Mouse (Mus musculus) right cerebral cortex, postnatal 10 days (tissue): Measurements from ENCODE around the gene Mdc1.

Experiments
- DNase-seq, 2 experiments: peaks; one replicate each; pipeline ENCODE4 v3.0.0; 2021; ENCODE audit warnings: low spot score in 2 of 2

Mdc1 gene

GRCm38 (mm10) chr17:35879245-35880057, 38.1 kb downstream of the Mdc1 start, which contains the start of gene Dhx16:
Gene Dhx16, plus strand, starts transcription at chr17:35879819.
- DNase-seq, result peak; percentile 97 to 98

DNA sequence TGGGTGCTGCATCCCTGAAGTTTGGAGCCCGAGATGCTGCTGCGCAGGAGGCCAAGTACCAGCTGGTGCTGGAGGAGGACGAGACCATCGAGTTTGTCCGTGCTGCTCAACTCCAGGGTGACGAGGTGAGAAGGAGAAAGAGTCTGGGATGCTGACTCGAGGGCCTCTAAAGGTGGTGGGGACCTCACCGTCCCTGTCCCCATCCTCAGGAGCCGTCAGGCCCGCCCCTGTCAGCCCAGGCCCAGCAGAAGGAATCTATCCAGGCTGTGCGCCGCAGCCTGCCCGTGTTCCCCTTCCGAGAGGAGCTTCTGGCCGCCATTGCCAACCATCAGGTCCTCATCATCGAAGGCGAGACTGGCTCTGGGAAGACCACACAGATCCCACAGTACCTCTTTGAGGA, 41.6 kb downstream of the Mdc1 start:
- DNase-seq, result no peak

DNA sequence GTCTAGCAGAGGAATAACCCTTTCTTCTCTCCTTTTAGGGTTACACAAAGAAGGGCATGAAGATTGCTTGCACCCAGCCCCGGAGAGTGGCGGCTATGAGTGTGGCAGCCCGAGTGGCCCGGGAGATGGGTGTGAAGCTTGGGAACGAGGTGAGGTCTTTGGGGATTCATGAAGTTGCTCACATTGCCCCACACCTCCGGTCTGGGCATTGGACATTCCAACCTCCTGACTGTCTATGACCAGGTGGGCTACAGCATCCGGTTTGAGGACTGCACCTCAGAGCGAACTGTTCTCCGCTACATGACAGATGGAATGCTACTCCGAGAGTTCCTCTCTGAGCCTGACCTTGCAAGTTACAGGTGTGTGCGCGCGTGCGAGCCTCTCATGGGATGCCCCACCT, 42.5 kb downstream of the Mdc1 start:
- no peak for DNase-seq

DNA sequence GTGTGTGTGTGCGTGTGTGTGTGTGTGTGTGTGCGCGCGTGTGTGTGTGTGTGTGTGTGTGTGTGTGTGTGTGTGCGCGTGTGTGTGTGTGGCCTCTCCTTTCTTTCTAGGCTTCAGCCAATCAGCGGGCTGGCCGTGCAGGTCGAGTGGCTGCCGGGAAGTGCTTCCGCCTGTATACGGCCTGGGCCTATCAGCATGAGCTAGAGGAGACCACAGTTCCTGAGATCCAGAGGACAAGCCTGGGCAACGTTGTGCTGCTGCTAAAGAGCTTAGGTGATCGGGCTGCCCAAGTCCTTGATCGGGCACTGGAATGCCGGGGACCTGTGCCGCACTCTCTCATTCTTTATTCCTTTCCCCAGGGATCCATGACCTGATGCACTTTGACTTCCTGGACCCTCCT, 46.4 kb downstream of the Mdc1 start:
- DNase-seq, result no peak

- DNase-seq, result peak; percentile 93 to 95
Observed at GRCm38 (mm10) chr17:35896781-35897643, 55.7 kb downstream of the Mdc1 start, which contains the start of gene 2310061I04Rik. Gene 2310061I04Rik, minus strand, starts transcription at chr17:35897431.

DNA sequence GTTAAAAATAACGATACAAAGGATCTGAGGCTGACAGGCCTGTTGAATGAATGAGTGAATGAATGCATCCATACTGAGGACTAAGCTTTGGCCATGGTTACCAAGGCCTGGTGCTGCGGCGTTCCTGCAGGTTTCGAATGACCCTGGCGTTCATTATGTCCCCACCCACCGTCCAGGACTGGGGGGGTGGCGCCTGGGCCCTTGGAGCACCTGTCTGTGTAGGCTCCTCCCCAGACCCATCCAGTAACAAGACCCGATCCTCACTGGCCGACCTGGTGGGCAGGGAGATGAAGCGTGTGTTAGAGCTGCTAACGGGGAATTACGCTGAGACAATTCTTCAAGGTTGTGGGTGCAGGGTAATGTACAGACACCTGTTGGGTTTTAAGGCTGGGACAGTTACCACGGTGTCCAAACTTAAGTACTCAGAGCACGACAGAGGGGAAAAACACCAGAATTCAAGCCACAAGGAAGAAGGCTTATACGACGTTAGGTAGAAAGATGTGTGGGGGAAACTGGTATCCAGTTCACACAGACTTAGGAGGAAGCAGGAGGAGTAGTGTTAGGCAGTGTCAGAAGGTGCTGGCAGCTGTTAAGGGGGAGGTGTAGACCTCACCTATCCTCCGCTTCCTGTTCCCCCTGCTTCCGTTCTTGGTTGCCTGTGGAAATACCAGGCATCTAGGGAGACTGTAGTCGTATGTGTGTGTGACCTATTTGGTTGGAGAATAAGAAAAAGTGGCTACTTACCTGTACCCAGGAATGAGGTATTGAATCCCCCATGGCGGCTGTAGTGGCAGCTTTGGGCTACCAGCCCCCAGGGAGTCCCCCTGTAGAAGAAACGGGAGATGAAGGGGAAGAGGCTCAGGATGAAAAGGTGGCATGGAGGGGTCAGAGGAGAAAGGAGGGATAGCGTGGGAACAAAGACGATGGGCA, 56.6 kb downstream of the Mdc1 start:
- no peak for DNase-seq

GRCm38 (mm10) chr17:35900636-35901035, 59.3 kb downstream of the Mdc1 start:
- no peak for DNase-seq

- no peak for DNase-seq
Observed at GRCm38 (mm10) chr17:35903343-35903991, 62.2 kb downstream of the Mdc1 start.

DNA sequence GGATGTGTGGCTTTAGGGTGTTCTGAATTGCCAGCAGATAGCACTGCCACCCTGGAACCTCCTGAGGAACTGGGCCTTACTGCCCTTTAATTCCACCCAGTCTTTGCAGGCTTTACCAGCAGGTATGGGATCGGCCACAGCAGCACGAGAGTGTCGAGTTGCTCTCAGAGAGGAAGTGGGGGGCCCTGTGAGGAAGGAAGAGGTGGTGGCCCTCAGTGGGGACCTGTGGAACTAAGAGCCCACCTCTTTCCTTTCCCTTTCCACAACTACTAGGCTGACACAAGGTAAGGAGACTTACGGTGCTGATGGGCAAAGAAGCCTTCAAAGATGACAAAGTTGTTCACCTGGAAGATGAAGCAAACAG, 62.7 kb downstream of the Mdc1 start:
- no peak for DNase-seq

- DNase-seq, result no peak
Observed at GRCm38 (mm10) chr17:35905587-35905986, 64.3 kb downstream of the Mdc1 start.

- no peak for DNase-seq
Observed at GRCm38 (mm10) chr17:35907609-35908008, 66.3 kb downstream of the Mdc1 start.
